Mouse (Mus musculus): ENCODE results near the gene Zap70. TPM values are rescaled to one million over a fixed set of nuclear protein-coding genes. Genes with fewer than 3 reads are reported as not detected.

The Zap70 gene
- polyA plus RNA-seq, 1 experiment from 2014 or later, result 1.1 TPM

GRCm38 (mm10) chr1:36782476-36782875, 20.9 kb downstream of the Zap70 start:
- H3K27me3 ChIP-seq, result no peaks in the 10 kb centered on the region
- H3K9ac ChIP-seq, result no peak overlapping the region
- H3K27ac ChIP-seq, result no peak overlapping the region
- no peak overlapping the region for H3K4me3 ChIP-seq
- WGBS, result 86% methylated on average over 11 of the region's 11 CpGs
- ATAC-seq, result no peak
- H3K36me3 ChIP-seq (ENCODE audit: poor library complexity, severe bottlenecking), result no peaks in the 10 kb centered on the region
- no peaks in the 10 kb centered on the region for H3K9me3 ChIP-seq (replicated peaks)
- no peak overlapping the region for H3K4me2 ChIP-seq
- peaks cover 7% of the 10 kb centered on the region; the same call in 1 of the 2 replicates for H3K4me1 ChIP-seq

DNA sequence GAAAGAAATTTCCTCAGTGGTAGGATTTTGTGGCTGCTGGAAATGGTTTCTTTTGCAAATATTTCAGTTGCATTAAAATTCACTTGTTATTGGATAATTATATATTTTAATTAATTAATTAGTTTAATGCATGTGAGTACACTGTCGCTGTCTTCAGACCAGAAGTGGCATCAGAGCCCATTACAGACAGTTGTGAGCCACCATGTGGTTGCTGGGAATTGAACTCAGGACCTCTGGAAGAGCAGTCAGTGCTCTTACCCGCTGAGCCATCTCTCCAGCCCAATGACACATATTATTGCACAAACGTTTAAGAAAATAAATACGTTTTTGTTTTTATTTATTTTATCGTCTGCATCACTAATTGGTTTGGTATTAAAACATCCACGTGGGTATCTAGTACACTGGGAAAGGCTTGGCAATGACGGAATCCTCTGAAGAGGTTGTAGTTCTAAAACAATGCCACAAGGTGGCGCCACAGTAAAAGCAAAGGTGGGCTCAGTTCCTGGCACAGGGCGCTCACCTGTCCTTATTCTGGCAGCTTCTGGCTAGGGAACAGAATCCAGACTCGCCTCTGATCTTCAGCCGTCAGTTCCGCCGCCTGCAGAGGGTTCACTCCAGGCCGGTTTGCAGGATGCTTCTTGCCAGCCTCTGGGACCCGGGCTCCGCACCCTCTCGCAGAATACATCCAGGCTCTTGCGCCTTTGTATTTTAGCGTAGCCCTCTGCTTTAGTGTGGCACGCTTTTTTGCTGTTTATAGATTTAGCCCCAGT, 23.0 kb downstream of the Zap70 start:
- Histone ChIP-seq H3K4me2 (peak overlapping the region; percentile 84), H3K9ac (peak overlapping the region; percentile 75), H3K9me3 (replicated peaks) (no peaks in the 10 kb centered on the region), H3K4me1 (peaks cover 9% of the 10 kb centered on the region; the same call in 1 of the 2 replicates), H3K36me3 (ENCODE audit: poor library complexity, severe bottlenecking) (no peaks in the 10 kb centered on the region), H3K27ac (peak overlapping the region; percentile 59), H3K4me3 (peak overlapping the region; percentile 48), H3K27me3 (no peaks in the 10 kb centered on the region)
- WGBS, result 2% methylated on average over 20 of the region's 20 CpGs
- ATAC-seq, result peak; percentile 83

DNA sequence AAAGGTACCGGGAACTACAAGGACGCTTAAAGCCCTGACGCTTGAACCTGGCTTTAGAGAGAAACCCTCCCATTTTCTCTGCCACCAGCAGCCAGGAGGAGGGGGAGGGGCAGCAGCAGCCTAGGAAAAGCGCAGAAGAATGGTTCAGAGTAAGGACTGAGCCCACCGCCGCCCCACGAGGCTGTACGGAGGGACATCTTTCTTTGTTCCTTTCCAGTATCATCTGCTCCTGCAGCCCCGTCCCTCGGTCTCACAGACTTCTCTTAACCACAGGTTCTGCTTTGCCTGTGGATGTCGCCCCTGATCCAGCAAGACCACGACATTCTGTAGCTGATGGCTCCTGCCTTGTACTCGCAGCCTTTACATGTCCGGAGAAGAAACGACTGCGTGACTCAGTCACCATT, 23.6 kb downstream of the Zap70 start:
- Histone ChIP-seq H3K27me3 (no peaks in the 10 kb centered on the region), H3K9ac (peak overlapping the region; percentile 75), H3K4me3 (peak overlapping the region; percentile 48), H3K4me1 (peaks cover 12% of the 10 kb centered on the region; the same call in 1 of the 2 replicates), H3K4me2 (peak overlapping the region; percentile 84), H3K9me3 (replicated peaks) (no peaks in the 10 kb centered on the region), H3K36me3 (ENCODE audit: poor library complexity, severe bottlenecking) (no peaks in the 10 kb centered on the region), H3K27ac (peak overlapping the region; percentile 59)
- WGBS, result 2% methylated on average over 16 of the region's 16 CpGs
- peak; percentile 65 for ATAC-seq

- peaks cover 8% of the 10 kb centered on the region for H3K36me3 ChIP-seq (ENCODE audit: poor library complexity, severe bottlenecking)
- H3K9me3 ChIP-seq (replicated peaks), result no peaks in the 10 kb centered on the region
- no peak overlapping the region for H3K9ac ChIP-seq
- H3K4me3 ChIP-seq, result no peak overlapping the region
- H3K27me3 ChIP-seq, result no peaks in the 10 kb centered on the region
- H3K4me2 ChIP-seq, result no peak overlapping the region
- peaks cover 12% of the 10 kb centered on the region; the same call in 1 of the 2 replicates for H3K4me1 ChIP-seq
- no peak for ATAC-seq
- H3K27ac ChIP-seq, result no peak overlapping the region
- WGBS, result 93% methylated on average over 7 of the region's 7 CpGs
Measured at GRCm38 (mm10) chr1:36786377-36786776, 24.8 kb downstream of the Zap70 start.

DNA sequence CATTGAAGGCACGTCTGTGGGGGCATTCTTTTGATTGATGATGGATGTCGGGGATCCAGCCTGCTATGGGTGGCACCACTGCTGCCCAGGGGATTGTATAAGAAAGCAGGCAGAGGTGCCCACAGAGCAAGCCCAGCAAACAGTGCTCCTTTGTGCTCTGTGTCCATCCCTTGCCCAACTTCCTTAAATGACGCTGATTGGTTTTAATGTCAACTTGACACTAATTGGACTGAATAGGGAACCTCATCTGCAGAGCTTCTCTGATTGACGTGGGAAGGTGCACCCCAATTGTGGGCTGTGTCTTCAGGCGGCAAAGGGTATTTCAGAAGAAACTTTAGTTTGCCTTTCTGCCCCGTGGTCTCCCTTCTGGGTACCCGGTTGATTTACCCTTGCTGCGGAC, 27.8 kb downstream of the Zap70 start:
- H3K4me2 ChIP-seq, result no peak overlapping the region
- H3K36me3 ChIP-seq (ENCODE audit: poor library complexity, severe bottlenecking), result peaks cover 34% of the 10 kb centered on the region
- ATAC-seq, result no peak
- no peak overlapping the region for H3K4me3 ChIP-seq
- peaks cover 12% of the 10 kb centered on the region; the same call in 1 of the 2 replicates for H3K4me1 ChIP-seq
- 63% methylated on average over 8 of the region's 8 CpGs for WGBS
- no peak overlapping the region for H3K9ac ChIP-seq
- H3K9me3 ChIP-seq (replicated peaks), result no peaks in the 10 kb centered on the region
- no peaks in the 10 kb centered on the region for H3K27me3 ChIP-seq
- H3K27ac ChIP-seq, result no peak overlapping the region

DNA sequence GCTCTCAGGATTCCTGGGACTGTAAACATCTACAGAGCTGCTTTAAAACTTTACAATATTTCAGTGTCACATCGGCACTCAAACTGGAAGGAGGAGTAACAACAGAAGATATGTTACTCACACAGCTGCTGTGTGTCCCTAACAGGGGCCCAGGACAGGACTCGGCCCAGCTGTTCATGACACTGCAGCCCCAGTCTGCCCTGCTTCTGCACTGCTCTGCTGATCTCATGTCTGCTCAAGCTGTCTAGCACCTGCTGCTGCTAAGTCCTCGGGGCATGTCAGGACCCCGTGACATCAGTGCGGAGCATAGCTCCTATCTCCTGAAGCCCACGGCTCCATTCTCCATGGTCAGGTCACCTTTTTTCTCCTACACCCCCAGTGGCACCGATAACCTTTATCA, 35.1 kb downstream of the Zap70 start:
- ATAC-seq, result no peak
- H3K9me3 ChIP-seq (replicated peaks), result no peaks in the 10 kb centered on the region
- H3K4me2 ChIP-seq, result no peak overlapping the region
- H3K27me3 ChIP-seq, result no peaks in the 10 kb centered on the region
- H3K27ac ChIP-seq, result no peak overlapping the region
- 95% methylated on average over 7 of the region's 7 CpGs for WGBS
- H3K36me3 ChIP-seq (ENCODE audit: poor library complexity, severe bottlenecking), result peaks cover 88% of the 10 kb centered on the region
- H3K4me1 ChIP-seq, result no peaks in the 10 kb centered on the region
- H3K4me3 ChIP-seq, result no peak overlapping the region
- H3K9ac ChIP-seq, result no peak overlapping the region

- H3K4me3 ChIP-seq, result no peak overlapping the region
- WGBS, result 82% methylated on average over 10 of the region's 10 CpGs
- H3K36me3 ChIP-seq (ENCODE audit: poor library complexity, severe bottlenecking), result peaks cover 92% of the 10 kb centered on the region
- H3K27ac ChIP-seq, result no peak overlapping the region
- ATAC-seq, result no peak
- H3K27me3 ChIP-seq, result no peaks in the 10 kb centered on the region
- H3K4me2 ChIP-seq, result no peak overlapping the region
- H3K9me3 ChIP-seq (replicated peaks), result no peaks in the 10 kb centered on the region
- no peak overlapping the region for H3K9ac ChIP-seq
- H3K4me1 ChIP-seq, result no peaks in the 10 kb centered on the region
Measured at GRCm38 (mm10) chr1:36797481-36797880, 35.9 kb downstream of the Zap70 start.

- Histone ChIP-seq H3K4me1 (no peaks in the 10 kb centered on the region), H3K9me3 (replicated peaks) (no peaks in the 10 kb centered on the region), H3K27ac (no peak overlapping the region), H3K27me3 (no peaks in the 10 kb centered on the region), H3K4me2 (no peak overlapping the region), H3K9ac (no peak overlapping the region), H3K4me3 (no peak overlapping the region), H3K36me3 (ENCODE audit: poor library complexity, severe bottlenecking) (peaks cover 89% of the 10 kb centered on the region)
- 88% methylated on average over 3 of the region's 3 CpGs for WGBS
- ATAC-seq, result no peak
Measured at GRCm38 (mm10) chr1:36800379-36801011, 38.9 kb downstream of the Zap70 start.

DNA sequence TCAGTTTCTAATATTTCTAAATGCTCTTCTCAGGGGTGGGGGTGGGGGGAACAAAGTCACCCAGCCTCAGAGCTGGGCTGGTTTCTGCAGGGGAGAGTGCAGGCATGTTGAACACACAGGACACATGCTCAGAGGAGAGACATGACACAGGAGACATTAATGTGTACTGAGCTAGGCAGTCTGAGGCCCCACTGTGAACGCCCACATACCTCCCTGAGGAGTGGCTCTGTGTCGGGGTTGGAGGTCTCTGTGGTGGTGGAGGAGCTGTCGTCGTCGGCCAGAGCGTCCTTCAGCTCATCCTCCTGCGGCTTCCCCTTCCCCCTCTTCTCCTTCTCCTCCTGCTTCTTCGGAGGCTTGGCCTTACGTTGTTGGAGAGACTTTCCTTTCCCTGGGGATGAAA, 42.7 kb downstream of the Zap70 start:
- no peaks in the 10 kb centered on the region for H3K4me1 ChIP-seq
- no peak overlapping the region for H3K4me2 ChIP-seq
- no peak overlapping the region for H3K27ac ChIP-seq
- H3K9me3 ChIP-seq (replicated peaks), result no peaks in the 10 kb centered on the region
- no peak for ATAC-seq
- no peak overlapping the region for H3K9ac ChIP-seq
- 86% methylated on average over 9 of the region's 9 CpGs for WGBS
- peaks cover 88% of the 10 kb centered on the region for H3K36me3 ChIP-seq (ENCODE audit: poor library complexity, severe bottlenecking)
- H3K27me3 ChIP-seq, result no peaks in the 10 kb centered on the region
- no peak overlapping the region for H3K4me3 ChIP-seq

DNA sequence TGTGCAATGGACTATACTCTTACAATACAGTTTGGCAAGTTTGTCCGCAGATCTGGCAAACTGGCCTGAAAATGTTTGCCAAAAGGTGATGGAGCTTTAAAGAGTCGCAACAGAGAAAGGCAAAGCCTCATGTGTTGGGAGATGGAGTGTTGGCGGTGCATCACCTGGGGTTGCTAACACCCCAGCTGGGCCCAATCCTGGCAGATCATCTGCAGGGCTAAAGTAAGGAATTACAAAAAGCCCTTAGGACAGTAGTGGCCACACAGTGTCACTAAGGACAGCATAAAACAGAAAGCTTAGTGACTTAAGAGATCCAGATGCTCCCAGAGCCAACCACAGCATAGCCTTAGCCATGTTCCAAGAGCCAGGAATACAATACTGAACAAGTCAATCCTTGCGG, 43.2 kb downstream of the Zap70 start:
- H3K4me3 ChIP-seq, result no peak overlapping the region
- no peak overlapping the region for H3K27ac ChIP-seq
- H3K36me3 ChIP-seq (ENCODE audit: poor library complexity, severe bottlenecking), result peaks cover 88% of the 10 kb centered on the region
- no peaks in the 10 kb centered on the region for H3K4me1 ChIP-seq
- no peak for ATAC-seq
- no peak overlapping the region for H3K4me2 ChIP-seq
- H3K9me3 ChIP-seq (replicated peaks), result no peaks in the 10 kb centered on the region
- H3K27me3 ChIP-seq, result no peaks in the 10 kb centered on the region
- H3K9ac ChIP-seq, result no peak overlapping the region
- 98% methylated on average over 4 of the region's 4 CpGs for WGBS

DNA sequence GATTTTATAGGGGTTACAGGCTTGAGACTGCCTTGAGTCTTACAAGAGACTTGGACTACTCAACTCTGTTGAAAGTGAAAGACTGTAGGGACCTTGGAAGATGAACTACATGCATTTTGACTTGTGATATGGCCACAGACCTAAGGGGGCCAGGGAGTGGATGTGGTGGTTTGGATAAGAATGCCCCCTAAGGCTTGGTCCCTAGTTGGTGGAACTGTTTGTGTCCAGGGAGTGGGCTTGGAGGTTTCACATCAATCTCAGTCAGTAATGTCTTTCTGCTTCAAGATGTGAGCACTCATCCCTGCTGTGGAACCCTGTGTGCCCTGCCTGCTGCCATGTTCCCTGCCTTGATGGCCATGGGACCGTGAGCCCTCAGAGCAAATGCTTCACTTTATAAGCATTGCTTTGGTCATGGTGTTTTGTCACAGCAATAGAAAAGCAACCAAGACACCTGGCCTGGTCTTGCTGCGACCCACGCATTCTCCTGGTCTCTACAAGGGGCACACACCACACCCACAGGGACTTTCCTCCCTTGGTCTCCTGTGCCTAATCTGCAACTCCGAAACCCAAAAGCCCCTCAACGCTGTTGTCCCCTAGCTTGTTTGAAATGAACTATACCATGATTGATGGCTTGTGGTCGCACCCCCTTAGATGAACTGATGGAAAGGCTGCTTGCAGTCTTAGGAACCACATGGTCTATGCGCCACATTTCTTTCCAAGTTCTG, 44.7 kb downstream of the Zap70 start:
- no peaks in the 10 kb centered on the region for H3K9me3 ChIP-seq (replicated peaks)
- H3K4me1 ChIP-seq, result no peaks in the 10 kb centered on the region
- H3K9ac ChIP-seq, result no peak overlapping the region
- WGBS, result 97% methylated on average over 7 of the region's 7 CpGs
- no peak overlapping the region for H3K4me2 ChIP-seq
- no peaks in the 10 kb centered on the region for H3K27me3 ChIP-seq
- H3K36me3 ChIP-seq (ENCODE audit: poor library complexity, severe bottlenecking), result peaks cover 94% of the 10 kb centered on the region
- no peak overlapping the region for H3K27ac ChIP-seq
- ATAC-seq, result no peak
- no peak overlapping the region for H3K4me3 ChIP-seq

- Histone ChIP-seq H3K9me3 (replicated peaks) (no peaks in the 10 kb centered on the region), H3K36me3 (ENCODE audit: poor library complexity, severe bottlenecking) (peaks cover 94% of the 10 kb centered on the region)
Measured at GRCm38 (mm10) chr1:36807086-36807485, 45.5 kb downstream of the Zap70 start.

More at GRCm38 (mm10) chr1:36807086-36807485, 45.5 kb downstream of the Zap70 start:
- Histone ChIP-seq H3K9ac (no peak overlapping the region), H3K4me3 (no peak overlapping the region), H3K27ac (no peak overlapping the region), H3K4me2 (no peak overlapping the region), H3K27me3 (no peaks in the 10 kb centered on the region), H3K4me1 (no peaks in the 10 kb centered on the region)
- WGBS, result 90% methylated on average over 1 of the region's 1 CpGs
- no peak for ATAC-seq

Measured in forebrain, embryonic 13.5 days (tissue).